13 mouse cellular contexts compared by ENCODE assay signal in genomic region chr8:114883967-114884366, GRCm38 (mm10).
A peak's percentile ranks its signal among the peaks of the same experiment; 100 is the strongest.
DNase-seq lines count a peak whose midpoint lies in the region; ATAC-seq and TF ChIP-seq lines count a peak whose summit lies in the region.
"Had no signal": no experiment of that assay in that cellular context is flagged by ENCODE, and none has a peak within 500 bp of the region (broad histone marks: within the 10 kb centered on the region; RNA-seq: fewer than 3 reads in every experiment).

No protein-coding gene starts in this region.

- no peaks in the 10 kb centered on the region for H3K9me3 ChIP-seq in lung, embryonic 14.5 days (ENCODE audit: low read depth, low read length)
- H3K9me3 ChIP-seq in MEL (replicated peaks; ENCODE audit: insufficient read depth, low read length): no peaks in the 10 kb centered on the region
- H3K9me3 ChIP-seq: embryonic facial prominence, embryonic 10.5 days; limb, embryonic 13.5 days; stomach, embryonic 15.5 days had no signal

- no peak for ATAC-seq in lung, embryonic 14.5 days (ENCODE audit: insufficient read depth)

- no peak for TF ChIP-seq POLR2A in MEL (IDR thresholded peaks at IDR 0.05; ENCODE audit: control insufficient read depth in 1 of 2, insufficient read depth in 1 of 2, low read depth in 1 of 2, low read length in 2 of 2, poor library complexity in 1 of 2)

- no peak for TF ChIP-seq RAD21 in MEL (IDR thresholded peaks at IDR 0.05; ENCODE audit: low read depth, low read length)

- intact Hi-C loops in gastrocnemius, adult 2 months (cut with DNase I): no loop called here

- H3K27ac ChIP-seq in gastrocnemius, adult 2 months: no peak overlapping the region
- H3K27ac ChIP-seq in lung, embryonic 14.5 days (ENCODE audit: low read depth): no peak overlapping the region
- no peak overlapping the region for H3K27ac ChIP-seq in MEL (ENCODE audit: control insufficient read depth, low read depth, low read length)
- H3K27ac ChIP-seq: embryonic facial prominence, embryonic 10.5 days; limb, embryonic 13.5 days; stomach, embryonic 15.5 days had no signal

- H3K36me3 ChIP-seq in lung, embryonic 14.5 days (ENCODE audit: insufficient read depth): no peaks in the 10 kb centered on the region
- H3K36me3 ChIP-seq in MEL (ENCODE audit: control insufficient read depth in 1 of 2, insufficient read depth in 2 of 2, low read length in 2 of 2): no peaks in the 10 kb centered on the region
- no peaks in the 10 kb centered on the region for H3K36me3 ChIP-seq in splenic B cell, adult 2 months (ENCODE audit: control insufficient read depth, insufficient read depth, low read length, poor library complexity, severe bottlenecking)
- H3K36me3 ChIP-seq: embryonic facial prominence, embryonic 10.5 days; G1E; limb, embryonic 13.5 days; stomach, embryonic 15.5 days had no signal

- H3K4me1 ChIP-seq in lung, embryonic 14.5 days (ENCODE audit: insufficient read depth): peaks cover 8% of the 10 kb centered on the region; the same call in 1 of the 2 replicates
- no peaks in the 10 kb centered on the region for H3K4me1 ChIP-seq in MEL (ENCODE audit: control insufficient read depth in 1 of 2, insufficient read depth in 2 of 2, low read length in 2 of 2)

- TF ChIP-seq EP300 in MEL (IDR thresholded peaks at IDR 0.05; ENCODE audit: low read depth in 1 of 2, low read length in 2 of 2): no peak

- no peaks in the 10 kb centered on the region for H3K27me3 ChIP-seq in lung, embryonic 14.5 days (ENCODE audit: insufficient read depth, low read length)
- H3K27me3 ChIP-seq in MEL (ENCODE audit: control insufficient read depth in 1 of 2, insufficient read depth in 2 of 2, low read length in 2 of 2): no peaks in the 10 kb centered on the region
- H3K27me3 ChIP-seq in splenic B cell, adult 2 months (ENCODE audit: control insufficient read depth, insufficient read depth, low read length, poor library complexity, severe bottlenecking): no peaks in the 10 kb centered on the region
- H3K27me3 ChIP-seq: stomach, embryonic 15.5 days had no signal

- H3K4me3 ChIP-seq in gastrocnemius, adult 2 months: no peak overlapping the region
- no peak overlapping the region for H3K4me3 ChIP-seq in lung, embryonic 14.5 days (ENCODE audit: low read depth, low read length)
- no peak overlapping the region for H3K4me3 ChIP-seq in MEL (ENCODE audit: control insufficient read depth in 1 of 2, insufficient read depth in 1 of 2, low read depth in 2 of 2, low read length in 2 of 2)
- H3K4me3 ChIP-seq: embryonic facial prominence, embryonic 10.5 days; limb, embryonic 13.5 days; stomach, embryonic 15.5 days had no signal

- no peaks in the 10 kb centered on the region for H3K79me2 ChIP-seq in MEL (ENCODE audit: control insufficient read depth, insufficient read depth, low read length, poor library complexity)

- TF ChIP-seq CTCF in gastrocnemius, adult 2 months (IDR thresholded peaks at IDR 0.05): peak; percentile 48
- TF ChIP-seq CTCF in lung, embryonic 14.5 days (IDR thresholded peaks at IDR 0.05; ENCODE audit: low read depth): peak; percentile 65
- peak in 2 of 3 experiments; percentile 19 to 46; a peak in 3 of 6 replicates for TF ChIP-seq CTCF in MEL (IDR thresholded peaks at IDR 0.05 in 2 of 3, conservative IDR thresholded peaks at IDR 0.05 in 1 of 3; ENCODE audit: control insufficient read depth in 1 of 3, insufficient read depth in 1 of 3, low read depth in 2 of 3, low read length in 3 of 3, poor library complexity in 1 of 3, severe bottlenecking in 1 of 3)

- 66% methylated on average over 9 of the region's 9 CpGs for WGBS in lung, embryonic 14.5 days

- H3K9ac ChIP-seq in lung, embryonic 14.5 days: no peak overlapping the region; the same call in 1 of the 2 replicates
- H3K9ac ChIP-seq in MEL (ENCODE audit: control insufficient read depth, low read depth, low read length, poor library complexity, severe bottlenecking): no peak overlapping the region
- H3K9ac ChIP-seq: limb, embryonic 13.5 days; stomach, embryonic 15.5 days had no signal

- DNase-seq in gastrocnemius, adult 2 months: no peak
- DNase-seq in gastrocnemius, postnatal 4 days (ENCODE audit: low spot score in 2 of 2): no peak
- DNase-seq in lung, embryonic 14.5 days: peak; percentile 39
- no peak for DNase-seq in lung, postnatal 36 days
- no peak for DNase-seq in MEL (ENCODE audit: low read depth, low spot score)
- peak; percentile 61 for DNase-seq in splenic B cell, adult 2 months (ENCODE audit: low read depth, low spot score)
- no peak for DNase-seq in frontal cortex, postnatal 36 days (ENCODE audit: low spot score in 2 of 2)
- no peak for DNase-seq in layer of hippocampus, adult 9-10 months (ENCODE audit: low spot score)

- no peak overlapping the region for H3K4me2 ChIP-seq in lung, embryonic 14.5 days
- H3K4me2 ChIP-seq: limb, embryonic 13.5 days; midbrain, embryonic 11.5 days; stomach, embryonic 15.5 days had no signal

TF ChIP-seq in MEL, 35 proteins besides CTCF, POLR2A, EP300 and RAD21:
- TF ChIP-seq TAL1 (IDR thresholded peaks at IDR 0.05; ENCODE audit: low read length) (no peak), CHD1 (IDR thresholded peaks at IDR 0.05; ENCODE audit: low read depth, low read length) (no peak), POLR2AphosphoS5 (IDR thresholded peaks at IDR 0.05; ENCODE audit: borderline replicate concordance, low read depth, low read length) (no peak), MAFK (IDR thresholded peaks at IDR 0.05; ENCODE audit: borderline replicate concordance, low read depth, low read length) (no peak)

Comparison
In these comparisons a context has a peak if more than half of its experiments do, and no peak if none do; other contexts are left out.
1. DNase-seq: peak in lung, embryonic 14.5 days (single experiment) and splenic B cell, adult 2 months (single experiment); none in gastrocnemius, adult 2 months (single experiment), gastrocnemius, postnatal 4 days (0 of 2), lung, postnatal 36 days (single experiment), MEL (single experiment), frontal cortex, postnatal 36 days (0 of 2) and layer of hippocampus, adult 9-10 months (single experiment).
2. Peak in every context shown above with its lines, with median percentiles within 50 percentile points of each other: CTCF ChIP-seq.